Mouse (Mus musculus) C2C12 (cell line): Measurements from ENCODE around the gene Serpina3j. TPM values are rescaled to one million over a fixed set of nuclear protein-coding genes. Genes with fewer than 3 reads are reported as not detected.
"Not testable (repeated sequence)": the region's sequence is repeated elsewhere in the genome, so short reads cannot be mapped to it uniquely, and the experiment has no call there.

Source experiments
- H3K27me3 ChIP-seq: one replicate; pipeline ENCODE4 v1.6.1; 2011; ENCODE audit not compliant: control insufficient read depth, insufficient read depth, insufficient read length
- H3K36me3 ChIP-seq: one replicate; pipeline ENCODE4 v1.6.1; 2011; ENCODE audit not compliant: control insufficient read depth, insufficient read depth
- H3K4me3 ChIP-seq: one replicate; pipeline ENCODE4 v1.5.1; 2011; ENCODE audit warnings: mild to moderate bottlenecking, control low read depth; ENCODE audit not compliant: poor library complexity, insufficient read depth, severe bottlenecking
- H3K79me2 ChIP-seq: one replicate; pipeline ENCODE4 v1.6.1; 2011; ENCODE audit not compliant: control insufficient read depth, insufficient read depth
- H3K79me3 ChIP-seq: one replicate; pipeline ENCODE4 v1.6.1; 2011; ENCODE audit warnings: low read depth, control low read depth
- H3ac ChIP-seq: one replicate; pipeline ENCODE3; 2011; ENCODE audit warnings: low read depth; ENCODE audit not compliant: control insufficient read depth, insufficient read length
- CEBPB ChIP-seq: IDR thresholded peaks from one replicate; pipeline ENCODE4 v1.6.1; 2011; ENCODE audit warnings: low read depth, mild to moderate bottlenecking, control low read depth, moderate library complexity
- CTCF ChIP-seq: IDR thresholded peaks from one replicate; pipeline ENCODE4 v1.5.1; 2011; ENCODE audit not compliant: control insufficient read depth, insufficient read depth, insufficient read length
- FOSL1 ChIP-seq: IDR thresholded peaks from one replicate; pipeline ENCODE4 v1.8.0; 2011; ENCODE audit warnings: mild to moderate bottlenecking, low read length; ENCODE audit not compliant: poor library complexity, insufficient read depth, severe bottlenecking
- MAX ChIP-seq: IDR thresholded peaks from one replicate; pipeline ENCODE4 v1.6.1; 2011; ENCODE audit warnings: mild to moderate bottlenecking, control low read depth
- MYOD1 ChIP-seq: IDR thresholded peaks from one replicate; pipeline ENCODE4 v1.6.1; 2011; ENCODE audit warnings: low read depth; ENCODE audit not compliant: control insufficient read depth, insufficient read length
- MYOG ChIP-seq: IDR thresholded peaks from one replicate; pipeline ENCODE4 v1.6.1; 2011; ENCODE audit not compliant: control insufficient read depth, insufficient read length; ENCODE audit errors: extremely low read depth
- USF1 ChIP-seq: IDR thresholded peaks from one replicate; pipeline ENCODE4 v1.6.1; 2011; ENCODE audit warnings: low read depth, mild to moderate bottlenecking, control low read depth, moderate library complexity
- polyA plus RNA-seq: library from polyadenylated mRNA; unstranded; fragments of >200 nt; fragmentation: generic; extraction: Trizol; gene quantifications from one replicate; pipeline ENCODE4 v1.2.1, GENCODE M21; 2012; ENCODE audit warnings: missing spikeins

The Serpina3j gene
- polyA plus RNA-seq, 1 experiment: not detected

GRCm38 (mm10) chr12:104338705-104339104, 24.4 kb downstream of the Serpina3j start:
- no peak overlapping the region for H3K4me3 ChIP-seq
- no peaks in the 10 kb centered on the region for H3K36me3 ChIP-seq
- H3K27me3 ChIP-seq: no peaks in the 10 kb centered on the region
- no peak for TF ChIP-seq MAX
- no peak for TF ChIP-seq FOSL1
- no peak for TF ChIP-seq MYOG
- no peak for TF ChIP-seq CTCF
- no peak for TF ChIP-seq CEBPB
- no peak for TF ChIP-seq USF1
- no peak for TF ChIP-seq MYOD1
- no peaks in the 10 kb centered on the region for H3K79me2 ChIP-seq
- H3ac ChIP-seq: no peak overlapping the region
- no peaks in the 10 kb centered on the region for H3K79me3 ChIP-seq

GRCm38 (mm10) chr12:104342489-104342888, 28.1 kb downstream of the Serpina3j start:
- H3ac ChIP-seq, H3K27me3 ChIP-seq, H3K36me3 ChIP-seq, H3K4me3 ChIP-seq, H3K79me3 ChIP-seq, H3K79me2 ChIP-seq: not testable (repeated sequence)

GRCm38 (mm10) chr12:104345181-104345580, 30.8 kb downstream of the Serpina3j start:
- Histone ChIP-seq H3K79me2 (no peaks in the 10 kb centered on the region), H3K79me3 (no peaks in the 10 kb centered on the region), H3ac (no peak overlapping the region), H3K36me3 (no peaks in the 10 kb centered on the region), H3K27me3 (no peaks in the 10 kb centered on the region), H3K4me3 (no peak overlapping the region)
- TF ChIP-seq FOSL1 (no peak), MYOG (no peak), MYOD1 (no peak), CTCF (no peak), MAX (no peak), CEBPB (no peak), USF1 (no peak)

GRCm38 (mm10) chr12:104345707-104346106, 31.4 kb downstream of the Serpina3j start:
- TF ChIP-seq MAX (no peak), MYOD1 (no peak), FOSL1 (no peak), CEBPB (no peak), MYOG (no peak), CTCF (no peak), USF1 (no peak)

DNA sequence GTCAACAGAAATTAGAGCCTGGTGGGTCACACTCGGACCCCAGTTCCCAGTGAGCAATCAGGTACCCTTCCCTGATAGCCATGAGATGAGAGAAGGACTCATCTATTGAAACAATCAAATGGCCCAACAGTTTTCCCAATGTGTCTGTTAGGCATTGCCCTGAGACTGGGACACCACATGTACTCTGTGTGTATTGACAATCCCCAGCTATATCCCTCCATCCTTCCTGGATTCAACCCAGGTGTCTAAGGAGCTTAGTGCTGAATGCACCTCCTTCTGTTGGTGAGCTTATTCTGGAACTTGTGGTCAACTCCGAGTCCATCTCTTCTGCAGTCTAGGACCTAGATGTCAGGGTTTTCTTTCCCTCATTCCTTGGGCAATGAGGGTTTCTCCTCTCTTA, 32.7 kb downstream of the Serpina3j start:
- H3K79me3 ChIP-seq: no peaks in the 10 kb centered on the region
- no peaks in the 10 kb centered on the region for H3K27me3 ChIP-seq
- H3K36me3 ChIP-seq: no peaks in the 10 kb centered on the region
- no peak overlapping the region for H3K4me3 ChIP-seq
- no peak overlapping the region for H3ac ChIP-seq
- H3K79me2 ChIP-seq: no peaks in the 10 kb centered on the region
- TF ChIP-seq USF1: no peak
- no peak for TF ChIP-seq CEBPB
- TF ChIP-seq CTCF: no peak
- no peak for TF ChIP-seq MYOG
- TF ChIP-seq FOSL1: no peak
- TF ChIP-seq MYOD1: no peak
- no peak for TF ChIP-seq MAX

More at GRCm38 (mm10) chr12:104345707-104346106, 31.4 kb downstream of the Serpina3j start:
- Histone ChIP-seq H3K27me3 (no peaks in the 10 kb centered on the region), H3K36me3 (no peaks in the 10 kb centered on the region), H3ac (no peak overlapping the region), H3K4me3 (no peak overlapping the region), H3K79me3 (no peaks in the 10 kb centered on the region), H3K79me2 (no peaks in the 10 kb centered on the region)

DNA sequence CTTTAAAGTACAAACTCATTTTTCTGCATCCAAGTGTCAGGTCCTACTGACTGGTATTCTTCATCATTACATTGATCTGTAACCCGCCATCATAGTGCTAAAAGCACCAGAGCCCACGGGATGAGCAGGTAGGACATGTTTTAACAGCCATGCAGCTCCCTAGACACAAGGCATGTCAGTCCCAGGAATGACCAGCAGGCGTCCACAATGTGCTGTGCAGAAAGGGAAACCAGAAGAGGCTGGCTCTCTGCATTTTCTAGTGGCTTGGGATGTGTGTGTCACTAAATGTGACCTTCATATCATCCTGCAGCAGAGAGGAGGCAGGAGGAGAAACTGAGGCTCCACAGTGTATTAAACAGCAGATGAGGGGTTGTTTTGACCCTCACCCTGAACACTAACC, 37.5 kb downstream of the Serpina3j start:
- TF ChIP-seq CTCF: peak; percentile 19
- not testable (repeated sequence) for H3ac ChIP-seq, H3K36me3 ChIP-seq, H3K79me2 ChIP-seq, H3K79me3 ChIP-seq, H3K27me3 ChIP-seq, H3K4me3 ChIP-seq
